Mouse (Mus musculus) thymus, postnatal 14 days (tissue): ENCODE measurements around the gene Arfgap1.
A peak's percentile ranks its signal among the peaks of the same experiment; 100 is the strongest.

ENCODE experiments used
- DNase-seq: peaks from one replicate; pipeline ENCODE4 v3.0.0; 2021

Arfgap1 gene

GRCm38 (mm10) chr2:180967010-180967763 lies at the start of gene Arfgap1:
Gene Arfgap1, plus strand, starts transcription at chr2:180967225.
- DNase-seq: peak; percentile 89

- DNase-seq: peak; percentile 64
Observed at GRCm38 (mm10) chr2:180919913-180920809, 46.9 kb upstream of the Arfgap1 start.

GRCm38 (mm10) chr2:180920810-180921400 lies 46.1 kb upstream of the Arfgap1 start, which contains the start of gene Ythdf1:
Gene Ythdf1, minus strand, starts transcription at chr2:180920949.
- peak; percentile 99 for DNase-seq

GRCm38 (mm10) chr2:180922739-180923138 lies 44.3 kb upstream of the Arfgap1 start:
- no peak for DNase-seq

- peak; percentile 61 for DNase-seq
Observed at GRCm38 (mm10) chr2:180925176-180925575, 41.8 kb upstream of the Arfgap1 start.

- DNase-seq: no peak
Observed at GRCm38 (mm10) chr2:180928723-180929122, 38.3 kb upstream of the Arfgap1 start, which contains the start of gene Birc7. Gene Birc7, plus strand, starts transcription at chr2:180929023.

GRCm38 (mm10) chr2:180932418-180932817 lies 34.6 kb upstream of the Arfgap1 start:
- no peak for DNase-seq

GRCm38 (mm10) chr2:180940187-180940586 lies 26.8 kb upstream of the Arfgap1 start:
- no peak for DNase-seq

GRCm38 (mm10) chr2:180941869-180942268 lies 25.2 kb upstream of the Arfgap1 start:
- no peak for DNase-seq

GRCm38 (mm10) chr2:180949947-180950346 lies 17.1 kb upstream of the Arfgap1 start:
- DNase-seq: no peak

- no peak for DNase-seq
Observed at GRCm38 (mm10) chr2:180952731-180953171, 14.3 kb upstream of the Arfgap1 start.

- no peak for DNase-seq
Observed at GRCm38 (mm10) chr2:180953638-180954037, 13.4 kb upstream of the Arfgap1 start.

GRCm38 (mm10) chr2:180954061-180955047 lies 12.7 kb upstream of the Arfgap1 start, which contains the start of gene Nkain4:
Gene Nkain4, minus strand, starts transcription at chr2:180954699.
- peak; percentile 8 for DNase-seq

- no peak for DNase-seq
Observed at GRCm38 (mm10) chr2:180959605-180960004, 7.4 kb upstream of the Arfgap1 start.

GRCm38 (mm10) chr2:180960187-180960586 lies 6.8 kb upstream of the Arfgap1 start:
- no peak for DNase-seq

GRCm38 (mm10) chr2:180962616-180963308 lies 4.3 kb upstream of the Arfgap1 start:
- DNase-seq: no peak

- peak; percentile 68 for DNase-seq
Observed at GRCm38 (mm10) chr2:180963956-180964355, 3.1 kb upstream of the Arfgap1 start.

- peak; percentile 28 for DNase-seq
Observed at GRCm38 (mm10) chr2:180966092-180966882, 738 bp upstream of the Arfgap1 start.

GRCm38 (mm10) chr2:180981133-180981532 lies 14.1 kb downstream of the Arfgap1 start:
- no peak for DNase-seq

- DNase-seq: no peak
Observed at GRCm38 (mm10) chr2:180985635-180986034, 18.6 kb downstream of the Arfgap1 start.
